ENCODE assay signal across 8 mouse cellular contexts in genomic region chr17:25791843-25792527, GRCm38 (mm10). TPM values are rescaled to one million over a fixed set of nuclear protein-coding genes. Genes with fewer than 3 reads are reported as not detected.
A peak's percentile ranks its signal among the peaks of the same experiment; 100 is the strongest.
DNase-seq lines count a peak whose midpoint lies in the region; ATAC-seq and TF ChIP-seq lines count a peak whose summit lies in the region.

No protein-coding gene starts in this region.

- no peaks in the 10 kb centered on the region for H3K27me3 ChIP-seq in forebrain, embryonic 10.5 days (ENCODE audit: poor library complexity, severe bottlenecking)
- no peaks in the 10 kb centered on the region for H3K27me3 ChIP-seq in heart, embryonic 15.5 days
- no peaks in the 10 kb centered on the region for H3K27me3 ChIP-seq in liver, embryonic 16.5 days (ENCODE audit: control insufficient read depth, insufficient read depth, low read depth, low read length)
- H3K27me3 ChIP-seq in neural tube, embryonic 12.5 days (replicated peaks): no peaks in the 10 kb centered on the region
- H3K27me3 ChIP-seq in stomach, postnatal 0 days (ENCODE audit: control insufficient read depth, insufficient read depth, low read length): no peaks in the 10 kb centered on the region

- peak; percentile 35; the same call in 1 of the 2 replicates for ATAC-seq in heart, embryonic 15.5 days (replicated peaks; ENCODE audit: insufficient number of reproducible peaks, insufficient read depth, low FRiP score, low read depth)
- peak; percentile 66 for ATAC-seq in liver, embryonic 16.5 days (ENCODE audit: low read depth)
- ATAC-seq in neural tube, embryonic 12.5 days (ENCODE audit: low FRiP score, low read depth): peak; percentile 32; the same call in 1 of the 2 replicates
- peak; percentile 78 for ATAC-seq in stomach, postnatal 0 days (ENCODE audit: low FRiP score, low TSS enrichment)

- no peaks in the 10 kb centered on the region for H3K9me3 ChIP-seq in forebrain, embryonic 10.5 days
- H3K9me3 ChIP-seq in heart, embryonic 15.5 days (replicated peaks): no peaks in the 10 kb centered on the region
- H3K9me3 ChIP-seq in liver, embryonic 16.5 days (replicated peaks; ENCODE audit: control insufficient read depth, low read length): no peaks in the 10 kb centered on the region
- no peaks in the 10 kb centered on the region for H3K9me3 ChIP-seq in neural tube, embryonic 12.5 days
- H3K9me3 ChIP-seq in stomach, postnatal 0 days (ENCODE audit: control insufficient read depth, low read length): no peaks in the 10 kb centered on the region

- peak overlapping the region; percentile 78 for H3K4me3 ChIP-seq in forebrain, embryonic 10.5 days
- H3K4me3 ChIP-seq in heart, embryonic 15.5 days: peak overlapping the region; percentile 63
- H3K4me3 ChIP-seq in liver, embryonic 16.5 days (ENCODE audit: low read depth, low read length): peak overlapping the region; percentile 86
- H3K4me3 ChIP-seq in neural tube, embryonic 12.5 days: peak overlapping the region; percentile 72
- H3K4me3 ChIP-seq in stomach, postnatal 0 days (ENCODE audit: low read depth, low read length): peak overlapping the region; percentile 79

- peak; percentile 80 to 87 for DNase-seq in CD8-positive naive resting alpha-beta T cell, adult 2 months (ENCODE audit: low read depth in 2 of 2, low spot score in 2 of 2)
- DNase-seq in c-Kit-positive CD71-positive TER-119-negative erythroid progenitor cells, embryonic 14.5 days (ENCODE audit: low read depth): peak; percentile 82
- DNase-seq in forebrain, embryonic 10.5 days (ENCODE audit: extremely low spot score, low spot score): peak; percentile 83
- peak; percentile 88 for DNase-seq in kidney, postnatal 14 days
- DNase-seq in stomach, postnatal 0 days (ENCODE audit: low spot score): peak; percentile 85

- TF ChIP-seq CTCF in stomach, postnatal 0 days (IDR thresholded peaks at IDR 0.05; ENCODE audit: low read depth): no peak

- peaks cover 64% of the 10 kb centered on the region for H3K4me1 ChIP-seq in forebrain, embryonic 10.5 days
- peaks cover 45% of the 10 kb centered on the region for H3K4me1 ChIP-seq in heart, embryonic 15.5 days (replicated peaks)
- peaks cover 33% of the 10 kb centered on the region for H3K4me1 ChIP-seq in liver, embryonic 16.5 days (ENCODE audit: control insufficient read depth, low read depth, low read length)
- H3K4me1 ChIP-seq in neural tube, embryonic 12.5 days: peaks cover 56% of the 10 kb centered on the region
- peaks cover 3% of the 10 kb centered on the region; the same call in 1 of the 2 replicates for H3K4me1 ChIP-seq in stomach, postnatal 0 days (replicated peaks; ENCODE audit: control insufficient read depth, insufficient read depth)

- peaks cover 63% of the 10 kb centered on the region for H3K36me3 ChIP-seq in forebrain, embryonic 10.5 days (replicated peaks)
- peaks cover 25% of the 10 kb centered on the region; the same call in 1 of the 2 replicates for H3K36me3 ChIP-seq in heart, embryonic 15.5 days
- H3K36me3 ChIP-seq in liver, embryonic 16.5 days (ENCODE audit: control insufficient read depth, insufficient read depth): no peaks in the 10 kb centered on the region
- H3K36me3 ChIP-seq in neural tube, embryonic 12.5 days: peaks cover 23% of the 10 kb centered on the region
- H3K36me3 ChIP-seq in stomach, postnatal 0 days (ENCODE audit: control insufficient read depth, insufficient read depth, low read length): peaks cover 9% of the 10 kb centered on the region; the same call in 1 of the 2 replicates

- H3K27ac ChIP-seq in forebrain, embryonic 10.5 days: peak overlapping the region; percentile 93
- H3K27ac ChIP-seq in heart, embryonic 15.5 days: peak overlapping the region; percentile 91
- H3K27ac ChIP-seq in liver, embryonic 16.5 days (ENCODE audit: low read length): peak overlapping the region; percentile 92
- peak overlapping the region; percentile 79 for H3K27ac ChIP-seq in neural tube, embryonic 12.5 days
- H3K27ac ChIP-seq in stomach, postnatal 0 days (replicated peaks): peak overlapping the region; percentile 93

- H3K4me2 ChIP-seq in heart, embryonic 15.5 days: peak overlapping the region; percentile 79
- peak overlapping the region; percentile 91 for H3K4me2 ChIP-seq in liver, embryonic 16.5 days (ENCODE audit: low read depth, low read length)
- H3K4me2 ChIP-seq in neural tube, embryonic 12.5 days (replicated peaks): peak overlapping the region; percentile 95
- H3K4me2 ChIP-seq in stomach, postnatal 0 days (replicated peaks; ENCODE audit: low read depth): peak overlapping the region; percentile 87

- TF ChIP-seq EP300 in stomach, postnatal 0 days (optimal IDR thresholded peaks at IDR 0.05): no peak

- WGBS in forebrain, embryonic 10.5 days: under 1% methylated on average over 45 of the region's 45 CpGs
- WGBS in heart, embryonic 15.5 days: under 1% methylated on average over 45 of the region's 45 CpGs
- under 1% methylated on average over 45 of the region's 45 CpGs for WGBS in liver, embryonic 16.5 days (ENCODE audit: insufficient replicate concordance)
- WGBS in neural tube, embryonic 12.5 days: under 1% methylated on average over 45 of the region's 45 CpGs
- WGBS in stomach, postnatal 0 days: under 1% methylated on average over 45 of the region's 45 CpGs

- H3K9ac ChIP-seq in heart, embryonic 15.5 days: peak overlapping the region; percentile 55
- H3K9ac ChIP-seq in liver, embryonic 16.5 days (ENCODE audit: low read depth, low read length): peak overlapping the region; percentile 78
- H3K9ac ChIP-seq in neural tube, embryonic 12.5 days: peak overlapping the region; percentile 79
- peak overlapping the region; percentile 76 for H3K9ac ChIP-seq in stomach, postnatal 0 days (ENCODE audit: low read length)

RNA-seq across cellular contexts. Expression of gene Fam173a, which starts 0.7 kb away (rescaled TPM):
- 68.4 and 79.1 TPM in 2 replicates for polyA plus RNA-seq in forebrain, embryonic 10.5 days (2016; fragmentation: Nextera tagmentation; extraction: Ambion mirVana)
- polyA plus RNA-seq in heart, embryonic 15.5 days (2015; fragmentation: Nextera tagmentation; extraction: Ambion mirVana): 56.8 and 70.2 TPM in 2 replicates
- 54.1 and 57.1 TPM in 2 replicates for polyA plus RNA-seq in liver, embryonic 16.5 days (2015; fragmentation: Nextera tagmentation; extraction: Ambion mirVana)
- 75.3 and 84.6 TPM in 2 replicates for polyA plus RNA-seq in neural tube, embryonic 12.5 days (2016; fragmentation: Nextera tagmentation; extraction: Ambion mirVana)
- polyA plus RNA-seq in stomach, postnatal 0 days (2015; fragmentation: Nextera tagmentation; extraction: Ambion mirVana): 91.0 and 94.7 TPM in 2 replicates

RNA-seq across cellular contexts. Expression of gene AC134908.4, which starts 3.5 kb away (rescaled TPM):
- polyA plus RNA-seq in forebrain, embryonic 10.5 days (2016; fragmentation: Nextera tagmentation; extraction: Ambion mirVana): 2.4 and 4.0 TPM in 2 replicates
- 0.50 TPM in 1 of 2 replicates, not detected in the other for polyA plus RNA-seq in heart, embryonic 15.5 days (2015; fragmentation: Nextera tagmentation; extraction: Ambion mirVana)
- polyA plus RNA-seq in liver, embryonic 16.5 days (2015; fragmentation: Nextera tagmentation; extraction: Ambion mirVana): not detected in 2 replicates
- 1.0 and 1.9 TPM in 2 replicates for polyA plus RNA-seq in neural tube, embryonic 12.5 days (2016; fragmentation: Nextera tagmentation; extraction: Ambion mirVana)
- polyA plus RNA-seq in stomach, postnatal 0 days (2015; fragmentation: Nextera tagmentation; extraction: Ambion mirVana): 0.65 TPM in 1 of 2 replicates, not detected in the other

RNA-seq across cellular contexts. Expression of gene Metrn, which starts 5.0 kb away (rescaled TPM):
- 197 and 204 TPM in 2 replicates for polyA plus RNA-seq in forebrain, embryonic 10.5 days (2016; fragmentation: Nextera tagmentation; extraction: Ambion mirVana)
- 21.2 and 29.2 TPM in 2 replicates for polyA plus RNA-seq in heart, embryonic 15.5 days (2015; fragmentation: Nextera tagmentation; extraction: Ambion mirVana)
- 11.8 and 12.1 TPM in 2 replicates for polyA plus RNA-seq in liver, embryonic 16.5 days (2015; fragmentation: Nextera tagmentation; extraction: Ambion mirVana)
- 80.7 and 92.0 TPM in 2 replicates for polyA plus RNA-seq in neural tube, embryonic 12.5 days (2016; fragmentation: Nextera tagmentation; extraction: Ambion mirVana)
- 18.7 and 19.0 TPM in 2 replicates for polyA plus RNA-seq in stomach, postnatal 0 days (2015; fragmentation: Nextera tagmentation; extraction: Ambion mirVana)

RNA-seq across cellular contexts. Expression of gene Ccdc78, which starts 5.6 kb away (rescaled TPM):
- polyA plus RNA-seq in forebrain, embryonic 10.5 days (2016; fragmentation: Nextera tagmentation; extraction: Ambion mirVana): 1.4 and 1.5 TPM in 2 replicates
- 0.13 and 0.23 TPM in 2 replicates for polyA plus RNA-seq in heart, embryonic 15.5 days (2015; fragmentation: Nextera tagmentation; extraction: Ambion mirVana)
- polyA plus RNA-seq in liver, embryonic 16.5 days (2015; fragmentation: Nextera tagmentation; extraction: Ambion mirVana): 0.04 and 0.07 TPM in 2 replicates
- polyA plus RNA-seq in neural tube, embryonic 12.5 days (2016; fragmentation: Nextera tagmentation; extraction: Ambion mirVana): 0.33 and 0.57 TPM in 2 replicates
- polyA plus RNA-seq in stomach, postnatal 0 days (2015; fragmentation: Nextera tagmentation; extraction: Ambion mirVana): 0.23 and 0.24 TPM in 2 replicates

RNA-seq across cellular contexts. Expression of gene Haghl, which starts 6.5 kb away (rescaled TPM):
- 74.4 and 76.0 TPM in 2 replicates for polyA plus RNA-seq in forebrain, embryonic 10.5 days (2016; fragmentation: Nextera tagmentation; extraction: Ambion mirVana)
- 44.7 and 57.1 TPM in 2 replicates for polyA plus RNA-seq in heart, embryonic 15.5 days (2015; fragmentation: Nextera tagmentation; extraction: Ambion mirVana)
- polyA plus RNA-seq in liver, embryonic 16.5 days (2015; fragmentation: Nextera tagmentation; extraction: Ambion mirVana): 6.9 and 7.0 TPM in 2 replicates
- polyA plus RNA-seq in neural tube, embryonic 12.5 days (2016; fragmentation: Nextera tagmentation; extraction: Ambion mirVana): 102 and 103 TPM in 2 replicates
- 37.5 and 40.2 TPM in 2 replicates for polyA plus RNA-seq in stomach, postnatal 0 days (2015; fragmentation: Nextera tagmentation; extraction: Ambion mirVana)

Comparison
In these comparisons a context has a peak if more than half of its experiments do, and no peak if none do; other contexts are left out.
1. Peak in every context shown above with its lines: DNase-seq, ATAC-seq, H3K4me3 ChIP-seq and H3K27ac ChIP-seq.